Mouse (Mus musculus): ENCODE results near the gene Clasp2.

DNA sequence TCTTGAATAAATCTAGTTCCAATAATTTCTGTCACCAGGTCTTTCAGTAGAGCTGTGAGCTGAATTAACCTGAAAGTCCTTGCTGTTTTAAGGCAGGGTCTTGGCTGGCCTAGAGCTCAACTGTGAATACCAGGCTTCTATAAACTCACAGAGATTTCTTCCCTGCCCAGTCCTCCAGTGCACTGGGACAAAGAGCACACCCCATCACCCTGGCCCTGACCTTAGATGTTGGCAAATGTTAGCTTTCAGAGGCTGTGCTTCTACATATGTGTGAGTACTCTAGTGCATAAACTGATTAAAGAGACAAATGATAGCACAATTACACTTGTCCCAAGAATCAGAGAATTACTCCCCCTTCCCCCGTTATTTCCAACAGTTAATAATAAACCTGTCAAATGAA, 188.4 kb downstream of the Clasp2 start:
- no peak for TF ChIP-seq POLR2A (IDR thresholded peaks at IDR 0.05; ENCODE audit: control insufficient read depth, low read depth, low read length)
- TF ChIP-seq CTCF (IDR thresholded peaks at IDR 0.05; ENCODE audit: control insufficient read depth, insufficient read depth, insufficient replicate concordance, low read depth, low read length): no peak

All from testis, adult 2 months (tissue).